Comparison of ENCODE assay signal across 10 mouse cellular contexts in the genomic region with DNA sequence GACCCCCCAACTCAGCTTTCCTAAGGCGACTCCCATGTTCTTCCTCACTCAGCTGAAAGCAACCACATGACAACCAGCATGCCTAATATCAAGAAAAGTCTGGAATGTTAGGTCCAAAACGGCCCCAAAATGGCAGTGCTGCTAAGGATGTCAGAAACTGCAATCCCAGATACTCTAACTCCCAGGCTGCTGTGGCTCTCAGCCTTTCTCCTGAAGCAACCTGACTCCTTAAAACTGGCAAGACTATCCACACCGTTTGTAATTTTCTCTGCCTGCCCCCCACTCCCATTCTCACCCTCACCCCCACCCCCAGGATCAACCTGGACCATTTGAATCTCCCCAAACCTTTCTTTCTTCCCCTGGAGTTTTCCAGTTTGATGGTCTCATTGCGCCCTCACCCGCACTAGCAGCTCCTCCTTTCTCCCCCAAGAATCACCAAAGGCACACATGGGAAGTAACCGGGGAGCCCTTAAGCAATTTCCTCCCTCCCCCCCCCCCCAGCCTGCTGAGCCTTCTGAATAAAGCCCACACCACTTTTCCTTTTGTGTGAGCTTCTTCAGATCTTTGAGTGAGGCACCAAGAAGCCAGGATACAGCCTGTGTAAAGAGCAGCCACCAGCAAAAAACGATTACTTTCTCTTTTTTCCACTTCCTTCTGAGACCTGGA.
A peak's percentile ranks its signal among the peaks of the same experiment; 100 is the strongest.
DNase-seq lines count a peak whose midpoint lies in the region; ATAC-seq and TF ChIP-seq lines count a peak whose summit lies in the region.
"Had no signal": no experiment of that assay in that cellular context is flagged by ENCODE, and none has a peak within 500 bp of the region (broad histone marks: within the 10 kb centered on the region; RNA-seq: fewer than 3 reads in every experiment).

No protein-coding gene starts in this region.

- no peak for ATAC-seq in heart, embryonic 12.5 days (ENCODE audit: insufficient number of reproducible peaks, low FRiP score)
- ATAC-seq in hindbrain, postnatal 0 days, result no peak
- no peak for ATAC-seq in neural tube, embryonic 15.5 days (ENCODE audit: low FRiP score)
- ATAC-seq in erythroid progenitor cell, adult 5-6 weeks (replicated peaks; ENCODE audit: low FRiP score, poor library complexity, severe bottlenecking), result no peak

- no peak overlapping the region for H3K9ac ChIP-seq in heart, embryonic 12.5 days
- no peak overlapping the region for H3K9ac ChIP-seq in hindbrain, postnatal 0 days (replicated peaks; ENCODE audit: low read length)
- no peak overlapping the region for H3K9ac ChIP-seq in neural tube, embryonic 15.5 days (replicated peaks)

- H3K4me2 ChIP-seq in heart, embryonic 12.5 days, result peak overlapping the region; percentile 59
- peak overlapping the region; percentile 32 for H3K4me2 ChIP-seq in hindbrain, postnatal 0 days (ENCODE audit: low read depth, low read length)
- peak overlapping the region; percentile 39; the same call in 1 of the 2 replicates for H3K4me2 ChIP-seq in neural tube, embryonic 15.5 days

- no peaks in the 10 kb centered on the region for H3K27me3 ChIP-seq in heart, embryonic 12.5 days (replicated peaks)
- H3K27me3 ChIP-seq in hindbrain, postnatal 0 days (ENCODE audit: insufficient read depth, low read length), result no peaks in the 10 kb centered on the region
- no peaks in the 10 kb centered on the region for H3K27me3 ChIP-seq in neural tube, embryonic 15.5 days (replicated peaks)
- no peaks in the 10 kb centered on the region for H3K27me3 ChIP-seq in thymus, adult 2 months (ENCODE audit: control insufficient read depth, insufficient read depth, low read length)

- 31% methylated on average over 7 of the region's 7 CpGs for WGBS in heart, embryonic 12.5 days
- WGBS in hindbrain, postnatal 0 days, result 12% methylated on average over 7 of the region's 7 CpGs
- WGBS in neural tube, embryonic 15.5 days, result 17% methylated on average over 7 of the region's 7 CpGs
- 41% methylated on average over 7 of the region's 7 CpGs for WGBS in thymus, adult 2 months

- H3K36me3 ChIP-seq in heart, embryonic 12.5 days, result no peaks in the 10 kb centered on the region
- H3K36me3 ChIP-seq in hindbrain, postnatal 0 days (ENCODE audit: insufficient read depth, low read length), result no peaks in the 10 kb centered on the region
- no peaks in the 10 kb centered on the region for H3K36me3 ChIP-seq in neural tube, embryonic 15.5 days
- no peaks in the 10 kb centered on the region for H3K36me3 ChIP-seq in thymus, adult 2 months (ENCODE audit: control insufficient read depth, insufficient read depth, low read length)

- 0 out of 2 replicates have a peak, but pooled peaks cover 3% of the 10 kb centered on the region for H3K9me3 ChIP-seq in heart, embryonic 12.5 days (replicated peaks)
- H3K9me3 ChIP-seq in hindbrain, postnatal 0 days (ENCODE audit: low read length), result no peaks in the 10 kb centered on the region
- no peaks in the 10 kb centered on the region for H3K9me3 ChIP-seq in neural tube, embryonic 15.5 days (replicated peaks)

- TF ChIP-seq POLR2A in thymus, adult 2 months (IDR thresholded peaks at IDR 0.05; ENCODE audit: control insufficient read depth, extremely low read depth, insufficient read depth, low read length, poor library complexity), result no peak

- no peak for TF ChIP-seq CTCF in hindbrain, postnatal 0 days (IDR thresholded peaks at IDR 0.05; ENCODE audit: low read depth)
- no peak for TF ChIP-seq CTCF in thymus, adult 2 months (IDR thresholded peaks at IDR 0.05; ENCODE audit: borderline replicate concordance, control insufficient read depth, extremely low read depth, insufficient read depth, low read length, poor library complexity)

- H3K4me1 ChIP-seq in heart, embryonic 12.5 days (replicated peaks), result peaks cover 6% of the 10 kb centered on the region; the same call in 1 of the 2 replicates
- H3K4me1 ChIP-seq in hindbrain, postnatal 0 days (ENCODE audit: insufficient read depth, low read length), result 0 out of 2 replicates have a peak, but pooled peaks cover 4% of the 10 kb centered on the region
- H3K4me1 ChIP-seq in neural tube, embryonic 15.5 days, result peaks cover 9% of the 10 kb centered on the region; the same call in 1 of the 2 replicates
- H3K4me1 ChIP-seq in thymus, adult 2 months (replicated peaks; ENCODE audit: control insufficient read depth, insufficient read depth, low read length), result no peaks in the 10 kb centered on the region

- no peak overlapping the region for H3K27ac ChIP-seq in heart, embryonic 12.5 days (ENCODE audit: poor library complexity, severe bottlenecking)
- H3K27ac ChIP-seq in hindbrain, postnatal 0 days, result no peak overlapping the region
- no peak overlapping the region for H3K27ac ChIP-seq in neural tube, embryonic 15.5 days (replicated peaks)
- H3K27ac ChIP-seq in thymus, adult 2 months (ENCODE audit: control insufficient read depth, insufficient read depth, low read length), result no peak overlapping the region

- DNase-seq in heart, postnatal 4 days, result no peak
- DNase-seq in right cerebral cortex, postnatal 25 days, result peak; percentile 2
- DNase-seq in right cerebral cortex, adult 18-20 months, result no peak
- DNase-seq in hindbrain, postnatal 0 days (ENCODE audit: low spot score), result peak; percentile 20
- DNase-seq in thymus, adult 2 months, result no peak
- DNase-seq: cerebellum, adult 8-10 months; layer of hippocampus, adult 9-11 months had no signal

- no peak overlapping the region for H3K4me3 ChIP-seq in heart, embryonic 12.5 days
- no peak overlapping the region for H3K4me3 ChIP-seq in hindbrain, postnatal 0 days (ENCODE audit: low read length)
- H3K4me3 ChIP-seq in neural tube, embryonic 15.5 days (replicated peaks), result no peak overlapping the region
- no peak overlapping the region for H3K4me3 ChIP-seq in thymus, adult 2 months (ENCODE audit: control insufficient read depth, insufficient read depth, low read length)

Comparison
In these comparisons a context has a peak if more than half of its experiments do, and no peak if none do; other contexts are left out.
1. DNase-seq: peak in right cerebral cortex, postnatal 25 days (single experiment) and hindbrain, postnatal 0 days (single experiment); none in heart, postnatal 4 days (single experiment), right cerebral cortex, adult 18-20 months (single experiment) and thymus, adult 2 months (single experiment).
2. Peak in every context shown above with its lines, with median percentiles within 50 percentile points of each other: H3K4me2 ChIP-seq.